Mouse (Mus musculus) limb, embryonic 13.5 days (tissue): ENCODE results near the gene Wwtr1. TPM values are rescaled to one million over a fixed set of nuclear protein-coding genes. Genes with fewer than 3 reads are reported as not detected.

Source experiments
- ATAC-seq: fragments of 200-750 bp; cut with Nextera tagmentation; 2 replicates; pipeline ENCODE4 v1.8.0; 2017; ENCODE audit warnings: low read depth, moderate number of reproducible peaks, moderate TSS enrichment; ENCODE audit not compliant: low FRiP score
- H3K27ac ChIP-seq: fragments of 300-500 bp; sonication (generic); 2 replicates; pipeline ENCODE4 v1.5.1; 2015; ENCODE audit warnings: inconsistent platforms, mild to moderate bottlenecking, moderate library complexity
- H3K27me3 ChIP-seq: fragments of 300-500 bp; sonication (generic); 2 replicates; pipeline ENCODE4 v1.6.1; 2015; ENCODE audit warnings: mild to moderate bottlenecking, inconsistent platforms
- H3K36me3 ChIP-seq: fragments of 300-500 bp; sonication (generic); 2 replicates; pipeline ENCODE4 v1.6.1; 2015; ENCODE audit warnings: inconsistent platforms, mild to moderate bottlenecking, moderate library complexity
- H3K4me1 ChIP-seq: fragments of 300-500 bp; sonication (generic); 2 replicates; pipeline ENCODE4 v1.6.1; 2015; ENCODE audit warnings: inconsistent platforms
- H3K4me2 ChIP-seq: fragments of 300-500 bp; sonication (generic); replicated peaks from 2 replicates; pipeline ENCODE4 v1.6.1; 2015; ENCODE audit warnings: inconsistent platforms, mild to moderate bottlenecking, moderate library complexity
- H3K4me3 ChIP-seq: fragments of 300-500 bp; sonication (generic); 2 replicates; pipeline ENCODE4 v1.5.1; 2015; ENCODE audit warnings: moderate library complexity, mild to moderate bottlenecking, inconsistent platforms
- H3K9ac ChIP-seq: fragments of 300-500 bp; sonication (generic); 2 replicates; pipeline ENCODE4 v1.6.1; 2015; ENCODE audit warnings: mild to moderate bottlenecking, inconsistent platforms
- H3K9me3 ChIP-seq: fragments of 300-500 bp; sonication (generic); 2 replicates; pipeline ENCODE4 v1.6.1; 2016; ENCODE audit warnings: inconsistent platforms
- WGBS: fragments of 180-500 bp; shearing (Covaris S2); methylation state at CpG from one replicate; pipeline ENCODE4 v1.1.7; 2015; 5-methylcytosine and 5-hydroxymethylcytosine counted together
- polyA plus RNA-seq: library from polyadenylated mRNA; unstranded; fragments of >200 nt; fragmentation: Nextera tagmentation; extraction: Ambion mirVana; gene quantifications from 2 replicates; pipeline ENCODE4 v1.2.1, GENCODE M21; 2015

Gene Wwtr1
- 25.9 and 27.7 TPM in 2 replicates for polyA plus RNA-seq

GRCm38 (mm10) chr3:57575660-57576055 lies at the start of gene Wwtr1:
Gene Wwtr1 (minus strand): TSS chr3:57575910.
- Histone ChIP-seq H3K4me3 (peak within 1 kb of the TSS; percentile 83), H3K9ac (peak within 1 kb of the TSS; percentile 87), H3K27me3 (no peaks in the 10 kb centered on the region), H3K4me2 (peak within 1 kb of the TSS; percentile 82), H3K27ac (peak within 1 kb of the TSS; percentile 96), H3K9me3 (no peaks in the 10 kb centered on the region), H3K4me1 (peaks cover 34% of the 10 kb centered on the region), H3K36me3 (peaks cover 1% of the 10 kb centered on the region)
- under 1% methylated on average over 34 of the region's 36 CpGs for WGBS
- peak; percentile 96 for ATAC-seq

GRCm38 (mm10) chr3:57619718-57620117 lies 44.0 kb upstream of the Wwtr1 start:
- no peak overlapping the region for H3K27ac ChIP-seq
- no peaks in the 10 kb centered on the region for H3K9me3 ChIP-seq
- H3K9ac ChIP-seq = no peak overlapping the region
- no peaks in the 10 kb centered on the region for H3K4me1 ChIP-seq
- H3K36me3 ChIP-seq = no peaks in the 10 kb centered on the region
- ATAC-seq = no peak
- H3K4me2 ChIP-seq = no peak overlapping the region
- WGBS = 82% methylated on average over 4 of the region's 4 CpGs
- H3K4me3 ChIP-seq = no peak overlapping the region
- H3K27me3 ChIP-seq = no peaks in the 10 kb centered on the region

DNA sequence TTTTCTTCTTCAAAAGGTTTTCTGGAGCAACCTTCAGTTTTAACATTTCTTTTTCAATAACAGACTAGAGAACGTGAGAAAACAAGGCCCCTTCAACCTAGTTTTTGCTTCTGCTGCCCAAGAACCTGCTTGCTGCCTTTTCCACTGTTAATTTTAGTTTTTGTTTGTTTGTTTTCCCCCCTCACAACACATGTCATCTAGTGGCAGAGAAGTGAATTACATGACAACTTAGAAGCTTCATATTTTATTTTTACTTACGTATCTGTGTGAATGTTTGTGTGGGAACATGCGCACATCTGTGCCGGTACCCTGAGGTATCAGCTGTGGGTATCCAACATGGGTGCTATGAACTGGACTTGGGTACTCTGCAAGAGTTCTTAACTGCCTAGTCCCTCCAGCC lies 39.9 kb upstream of the Wwtr1 start:
- no peak overlapping the region for H3K4me2 ChIP-seq
- H3K9ac ChIP-seq = no peak overlapping the region
- no peaks in the 10 kb centered on the region for H3K9me3 ChIP-seq
- H3K4me1 ChIP-seq = no peaks in the 10 kb centered on the region
- no peak overlapping the region for H3K4me3 ChIP-seq
- no peaks in the 10 kb centered on the region for H3K27me3 ChIP-seq
- no peak for ATAC-seq
- 94% methylated on average over 4 of the region's 4 CpGs for WGBS
- H3K36me3 ChIP-seq = no peaks in the 10 kb centered on the region
- H3K27ac ChIP-seq = no peak overlapping the region

DNA sequence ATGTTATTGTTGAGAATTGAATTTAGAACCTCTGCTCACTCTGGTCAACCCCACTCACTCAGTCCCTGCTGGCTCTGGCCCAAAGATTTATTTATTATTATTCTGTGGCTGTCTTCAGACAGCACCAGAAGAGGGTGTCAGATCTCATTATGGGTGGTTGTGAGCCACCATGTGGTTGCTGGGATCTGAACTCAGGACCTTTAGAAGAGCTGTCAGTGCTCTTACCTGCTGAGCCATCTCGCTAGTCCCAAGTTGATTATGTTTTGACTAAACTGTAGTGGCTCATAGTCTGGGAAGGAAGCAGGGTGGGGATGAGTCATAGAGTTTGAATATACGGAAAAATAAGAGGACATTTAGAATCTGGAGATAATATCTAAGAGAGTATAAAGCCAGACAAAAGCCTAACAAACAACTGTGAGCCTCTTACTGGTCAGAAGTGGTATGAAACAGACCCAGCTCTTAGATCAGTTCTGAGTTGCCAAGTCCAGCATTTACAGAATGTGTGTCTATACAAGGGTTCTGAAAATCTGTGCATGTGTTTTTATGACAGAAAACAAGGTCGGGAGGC lies 36.8 kb upstream of the Wwtr1 start:
- H3K4me1 ChIP-seq = no peaks in the 10 kb centered on the region
- H3K4me2 ChIP-seq = no peak overlapping the region
- WGBS = 78% methylated on average over 3 of the region's 3 CpGs
- no peak overlapping the region for H3K9ac ChIP-seq
- no peaks in the 10 kb centered on the region for H3K9me3 ChIP-seq
- no peaks in the 10 kb centered on the region for H3K36me3 ChIP-seq
- no peak overlapping the region for H3K27ac ChIP-seq
- no peaks in the 10 kb centered on the region for H3K27me3 ChIP-seq
- ATAC-seq = no peak
- no peak overlapping the region for H3K4me3 ChIP-seq

DNA sequence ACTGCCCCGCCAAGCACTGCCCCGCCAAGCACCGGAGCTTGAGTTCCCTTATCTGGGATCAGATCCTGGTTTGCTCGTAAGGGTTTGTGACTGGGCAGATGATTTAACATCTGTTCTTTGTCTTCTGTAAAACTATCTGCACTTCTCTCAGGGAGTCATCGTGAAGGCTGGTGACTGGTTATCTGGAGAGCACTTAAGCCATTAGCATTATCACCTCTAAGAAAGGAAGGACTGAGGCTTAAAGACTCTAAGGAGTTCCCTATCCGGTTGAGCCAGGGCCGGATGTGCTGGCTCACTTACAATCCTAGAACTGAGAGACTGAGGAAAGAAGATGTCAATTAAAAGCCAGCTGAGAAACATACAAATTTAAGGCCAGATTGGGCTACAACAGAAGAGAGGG lies 36.1 kb upstream of the Wwtr1 start:
- ATAC-seq = no peak
- Histone ChIP-seq H3K9ac (no peak overlapping the region), H3K36me3 (no peaks in the 10 kb centered on the region), H3K4me3 (no peak overlapping the region), H3K4me2 (no peak overlapping the region), H3K4me1 (no peaks in the 10 kb centered on the region), H3K27ac (no peak overlapping the region), H3K9me3 (no peaks in the 10 kb centered on the region), H3K27me3 (no peaks in the 10 kb centered on the region)
- 45% methylated on average over 7 of the region's 7 CpGs for WGBS

GRCm38 (mm10) chr3:57604618-57605015 lies 28.9 kb upstream of the Wwtr1 start:
- H3K4me3 ChIP-seq = no peak overlapping the region
- no peaks in the 10 kb centered on the region for H3K9me3 ChIP-seq
- ATAC-seq = peak; percentile 89
- no peaks in the 10 kb centered on the region for H3K36me3 ChIP-seq
- H3K27ac ChIP-seq = peak overlapping the region; percentile 65; the same call in 1 of the 2 replicates
- no peak overlapping the region for H3K4me2 ChIP-seq
- 11% methylated on average over 1 of the region's 1 CpGs for WGBS
- no peaks in the 10 kb centered on the region for H3K27me3 ChIP-seq
- H3K9ac ChIP-seq = no peak overlapping the region
- peaks cover 10% of the 10 kb centered on the region for H3K4me1 ChIP-seq

DNA sequence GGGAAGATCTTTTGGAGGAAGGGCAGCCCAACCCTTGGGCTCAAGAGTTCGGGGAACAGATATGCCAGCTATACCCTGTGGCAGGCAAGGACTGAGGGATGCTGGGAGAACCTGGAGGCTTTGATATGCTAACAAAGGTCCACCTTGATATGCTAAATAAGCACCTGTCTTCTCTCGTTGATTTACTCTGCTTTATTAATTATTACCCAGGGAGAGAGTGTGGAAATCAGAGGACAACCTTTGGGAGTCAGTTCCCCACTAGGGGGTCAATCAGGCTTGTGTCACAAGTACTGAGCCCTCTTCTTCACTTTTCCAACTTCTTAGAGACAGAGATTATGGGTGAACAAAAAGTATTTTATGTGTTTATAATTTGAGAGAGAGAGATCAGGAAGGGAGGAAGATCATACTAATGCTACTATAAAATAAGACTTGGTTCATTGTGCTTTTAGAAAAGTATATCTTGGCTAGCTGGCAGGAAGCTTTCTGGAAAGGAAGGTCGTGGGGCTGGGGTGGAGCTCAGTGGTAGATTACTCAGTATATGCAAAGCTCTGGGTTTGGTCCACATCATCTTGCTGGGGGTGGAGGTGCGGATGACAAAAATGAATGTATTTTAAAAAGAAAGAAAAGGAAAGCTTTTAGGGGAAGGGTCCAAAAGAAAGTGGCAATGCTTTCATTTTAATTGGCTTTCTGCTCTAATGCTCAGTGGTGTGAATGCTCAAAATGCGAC lies 28.3 kb upstream of the Wwtr1 start:
- no peak overlapping the region for H3K4me3 ChIP-seq
- no peaks in the 10 kb centered on the region for H3K9me3 ChIP-seq
- ATAC-seq = peak; percentile 75
- peak overlapping the region; percentile 65; the same call in 1 of the 2 replicates for H3K27ac ChIP-seq
- H3K4me2 ChIP-seq = no peak overlapping the region
- H3K27me3 ChIP-seq = no peaks in the 10 kb centered on the region
- peaks cover 10% of the 10 kb centered on the region for H3K4me1 ChIP-seq
- WGBS = 53% methylated on average over 5 of the region's 5 CpGs
- no peak overlapping the region for H3K9ac ChIP-seq
- H3K36me3 ChIP-seq = no peaks in the 10 kb centered on the region

GRCm38 (mm10) chr3:57602610-57603009 lies 26.9 kb upstream of the Wwtr1 start:
- H3K9ac ChIP-seq = no peak overlapping the region

DNA sequence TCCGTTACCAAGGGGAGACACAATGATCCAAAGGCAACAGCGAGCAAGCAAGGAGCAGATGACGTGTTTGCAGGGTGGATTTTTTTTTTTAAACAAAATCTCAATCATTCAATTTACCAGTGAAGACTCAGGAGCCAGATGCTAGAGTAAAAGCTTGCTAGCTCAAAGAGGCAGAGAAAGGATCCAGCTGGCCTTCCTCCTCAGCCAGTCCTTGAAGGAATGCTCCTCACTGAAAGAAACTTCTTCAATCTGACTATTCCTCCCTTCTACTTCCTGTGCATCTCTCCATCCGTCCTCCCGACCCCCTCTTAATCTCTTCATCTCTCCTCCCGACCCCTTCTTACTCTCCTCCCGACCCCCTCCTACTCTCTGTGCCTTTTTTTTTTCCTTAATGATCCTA lies 20.9 kb upstream of the Wwtr1 start:
- no peaks in the 10 kb centered on the region for H3K27me3 ChIP-seq
- no peaks in the 10 kb centered on the region for H3K36me3 ChIP-seq
- H3K4me1 ChIP-seq = no peaks in the 10 kb centered on the region
- 63% methylated on average over 7 of the region's 7 CpGs for WGBS
- H3K27ac ChIP-seq = no peak overlapping the region
- no peak overlapping the region for H3K9ac ChIP-seq
- no peak overlapping the region for H3K4me3 ChIP-seq
- ATAC-seq = no peak
- no peak overlapping the region for H3K4me2 ChIP-seq
- H3K9me3 ChIP-seq = no peaks in the 10 kb centered on the region

More at GRCm38 (mm10) chr3:57602610-57603009, 26.9 kb upstream of the Wwtr1 start:
- Histone ChIP-seq H3K4me1 (peaks cover 10% of the 10 kb centered on the region), H3K9me3 (no peaks in the 10 kb centered on the region), H3K27me3 (no peaks in the 10 kb centered on the region), H3K4me2 (no peak overlapping the region), H3K27ac (no peak overlapping the region), H3K4me3 (no peak overlapping the region), H3K36me3 (no peaks in the 10 kb centered on the region)
- 71% methylated on average over 4 of the region's 4 CpGs for WGBS
- no peak for ATAC-seq

DNA sequence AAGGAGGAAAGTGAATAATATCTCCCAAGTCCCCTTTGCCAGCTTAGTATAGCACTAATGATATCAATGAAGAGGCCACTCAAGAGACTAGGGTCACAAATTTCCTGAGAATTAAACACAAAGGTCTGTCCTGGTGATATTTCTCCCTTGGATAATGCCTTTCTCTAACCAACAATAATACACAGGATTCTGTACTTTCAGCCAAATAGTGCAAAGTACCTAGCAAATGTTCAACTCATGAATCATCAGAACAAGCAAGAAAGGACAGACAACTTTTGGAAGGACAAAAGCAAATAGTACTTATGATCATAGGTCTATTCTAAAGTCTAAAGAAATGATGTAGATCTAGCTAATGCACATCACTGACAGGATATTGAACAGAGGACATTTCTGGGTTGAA lies 19.8 kb upstream of the Wwtr1 start:
- Histone ChIP-seq H3K4me2 (no peak overlapping the region), H3K4me1 (no peaks in the 10 kb centered on the region), H3K4me3 (no peak overlapping the region), H3K27ac (no peak overlapping the region), H3K9me3 (no peaks in the 10 kb centered on the region), H3K36me3 (no peaks in the 10 kb centered on the region), H3K27me3 (no peaks in the 10 kb centered on the region), H3K9ac (no peak overlapping the region)
- no peak for ATAC-seq

- Histone ChIP-seq H3K27ac (no peak overlapping the region), H3K36me3 (no peaks in the 10 kb centered on the region), H3K27me3 (no peaks in the 10 kb centered on the region), H3K9me3 (no peaks in the 10 kb centered on the region), H3K9ac (no peak overlapping the region), H3K4me3 (no peak overlapping the region), H3K4me1 (no peaks in the 10 kb centered on the region), H3K4me2 (no peak overlapping the region)
- 77% methylated on average over 6 of the region's 6 CpGs for WGBS
- no peak for ATAC-seq
These were observed 10.3 kb upstream of the Wwtr1 start for GRCm38 (mm10) chr3:57585967-57586366.

GRCm38 (mm10) chr3:57583533-57583932 lies 7.8 kb upstream of the Wwtr1 start:
- Histone ChIP-seq H3K4me1 (no peaks in the 10 kb centered on the region), H3K27ac (no peak overlapping the region), H3K36me3 (no peaks in the 10 kb centered on the region), H3K4me2 (no peak overlapping the region), H3K4me3 (no peak overlapping the region), H3K9me3 (no peaks in the 10 kb centered on the region), H3K27me3 (no peaks in the 10 kb centered on the region), H3K9ac (no peak overlapping the region)
- 63% methylated on average over 4 of the region's 4 CpGs for WGBS
- no peak for ATAC-seq
